Mouse (Mus musculus): ENCODE measurements around the gene E2f7. TPM values are rescaled to one million over a fixed set of nuclear protein-coding genes. Genes with fewer than 3 reads are reported as not detected.

The E2f7 gene
- polyA plus RNA-seq, 1 experiment, result 15.4 TPM

- H3K79me3 ChIP-seq (ENCODE audit: low read depth), result no peaks in the 10 kb centered on the region
- peaks cover 92% of the 10 kb centered on the region for H3K36me3 ChIP-seq (ENCODE audit: control insufficient read depth, insufficient read depth)
- H3K27me3 ChIP-seq (ENCODE audit: control insufficient read depth, insufficient read depth, insufficient read length), result no peaks in the 10 kb centered on the region
- no peak overlapping the region for H3K4me3 ChIP-seq (ENCODE audit: insufficient read depth, poor library complexity, severe bottlenecking)
- peaks cover 15% of the 10 kb centered on the region for H3K79me2 ChIP-seq (ENCODE audit: control insufficient read depth, insufficient read depth)
- TF ChIP-seq MAX (IDR thresholded peaks at IDR 0.05), result no peak
- no peak for TF ChIP-seq USF1 (IDR thresholded peaks at IDR 0.05; ENCODE audit: low read depth)
- TF ChIP-seq MYOD1 (IDR thresholded peaks at IDR 0.05; ENCODE audit: control insufficient read depth, insufficient read length, low read depth), result no peak
- no peak for TF ChIP-seq CEBPB (IDR thresholded peaks at IDR 0.05; ENCODE audit: low read depth)
- no peak for TF ChIP-seq CTCF (IDR thresholded peaks at IDR 0.05; ENCODE audit: control insufficient read depth, insufficient read depth, insufficient read length)
- no peak for TF ChIP-seq FOSL1 (IDR thresholded peaks at IDR 0.05; ENCODE audit: insufficient read depth, low read length, poor library complexity, severe bottlenecking)
- TF ChIP-seq MYOG (IDR thresholded peaks at IDR 0.05; ENCODE audit: control insufficient read depth, extremely low read depth, insufficient read length), result no peak
- no peak overlapping the region for H3ac ChIP-seq (ENCODE audit: control insufficient read depth, insufficient read length, low read depth)
Measured at GRCm38 (mm10) chr10:110762134-110762884, 17.1 kb downstream of the E2f7 start.

GRCm38 (mm10) chr10:110763416-110763815 is 18.2 kb downstream of the E2f7 start:
- peaks cover 95% of the 10 kb centered on the region for H3K36me3 ChIP-seq (ENCODE audit: control insufficient read depth, insufficient read depth)
- H3K4me3 ChIP-seq (ENCODE audit: insufficient read depth, poor library complexity, severe bottlenecking), result no peak overlapping the region
- no peak overlapping the region for H3ac ChIP-seq (ENCODE audit: control insufficient read depth, insufficient read length, low read depth)
- TF ChIP-seq MAX (IDR thresholded peaks at IDR 0.05), result no peak
- TF ChIP-seq MYOG (IDR thresholded peaks at IDR 0.05; ENCODE audit: control insufficient read depth, extremely low read depth, insufficient read length), result no peak
- no peak for TF ChIP-seq USF1 (IDR thresholded peaks at IDR 0.05; ENCODE audit: low read depth)
- TF ChIP-seq CEBPB (IDR thresholded peaks at IDR 0.05; ENCODE audit: low read depth), result no peak
- TF ChIP-seq CTCF (IDR thresholded peaks at IDR 0.05; ENCODE audit: control insufficient read depth, insufficient read depth, insufficient read length), result no peak
- TF ChIP-seq FOSL1 (IDR thresholded peaks at IDR 0.05; ENCODE audit: insufficient read depth, low read length, poor library complexity, severe bottlenecking), result no peak
- TF ChIP-seq MYOD1 (IDR thresholded peaks at IDR 0.05; ENCODE audit: control insufficient read depth, insufficient read length, low read depth), result no peak
- H3K79me2 ChIP-seq (ENCODE audit: control insufficient read depth, insufficient read depth), result peaks cover 8% of the 10 kb centered on the region
- no peaks in the 10 kb centered on the region for H3K79me3 ChIP-seq (ENCODE audit: low read depth)
- H3K27me3 ChIP-seq (ENCODE audit: control insufficient read depth, insufficient read depth, insufficient read length), result no peaks in the 10 kb centered on the region

GRCm38 (mm10) chr10:110769538-110769937 is 24.3 kb downstream of the E2f7 start:
- H3K79me3 ChIP-seq (ENCODE audit: low read depth), result no peaks in the 10 kb centered on the region
- H3K4me3 ChIP-seq (ENCODE audit: insufficient read depth, poor library complexity, severe bottlenecking), result no peak overlapping the region
- no peak overlapping the region for H3ac ChIP-seq (ENCODE audit: control insufficient read depth, insufficient read length, low read depth)
- TF ChIP-seq USF1 (IDR thresholded peaks at IDR 0.05; ENCODE audit: low read depth) (no peak), FOSL1 (IDR thresholded peaks at IDR 0.05; ENCODE audit: insufficient read depth, low read length, poor library complexity, severe bottlenecking) (no peak), MAX (IDR thresholded peaks at IDR 0.05) (no peak), MYOD1 (IDR thresholded peaks at IDR 0.05; ENCODE audit: control insufficient read depth, insufficient read length, low read depth) (no peak), CEBPB (IDR thresholded peaks at IDR 0.05; ENCODE audit: low read depth) (no peak), CTCF (IDR thresholded peaks at IDR 0.05; ENCODE audit: control insufficient read depth, insufficient read depth, insufficient read length) (no peak), MYOG (IDR thresholded peaks at IDR 0.05; ENCODE audit: control insufficient read depth, extremely low read depth, insufficient read length) (no peak)
- H3K27me3 ChIP-seq (ENCODE audit: control insufficient read depth, insufficient read depth, insufficient read length), result no peaks in the 10 kb centered on the region
- no peaks in the 10 kb centered on the region for H3K79me2 ChIP-seq (ENCODE audit: control insufficient read depth, insufficient read depth)
- peaks cover 96% of the 10 kb centered on the region for H3K36me3 ChIP-seq (ENCODE audit: control insufficient read depth, insufficient read depth)

GRCm38 (mm10) chr10:110773201-110773600 is 28.0 kb downstream of the E2f7 start:
- Histone ChIP-seq H3ac (ENCODE audit: control insufficient read depth, insufficient read length, low read depth) (no peak overlapping the region), H3K4me3 (ENCODE audit: insufficient read depth, poor library complexity, severe bottlenecking) (no peak overlapping the region), H3K79me2 (ENCODE audit: control insufficient read depth, insufficient read depth) (no peaks in the 10 kb centered on the region), H3K36me3 (ENCODE audit: control insufficient read depth, insufficient read depth) (peaks cover 90% of the 10 kb centered on the region), H3K79me3 (ENCODE audit: low read depth) (no peaks in the 10 kb centered on the region), H3K27me3 (ENCODE audit: control insufficient read depth, insufficient read depth, insufficient read length) (no peaks in the 10 kb centered on the region)
- TF ChIP-seq USF1 (IDR thresholded peaks at IDR 0.05; ENCODE audit: low read depth) (no peak), MYOD1 (IDR thresholded peaks at IDR 0.05; ENCODE audit: control insufficient read depth, insufficient read length, low read depth) (no peak), CTCF (IDR thresholded peaks at IDR 0.05; ENCODE audit: control insufficient read depth, insufficient read depth, insufficient read length) (no peak), FOSL1 (IDR thresholded peaks at IDR 0.05; ENCODE audit: insufficient read depth, low read length, poor library complexity, severe bottlenecking) (no peak), MYOG (IDR thresholded peaks at IDR 0.05; ENCODE audit: control insufficient read depth, extremely low read depth, insufficient read length) (no peak), MAX (IDR thresholded peaks at IDR 0.05) (no peak), CEBPB (IDR thresholded peaks at IDR 0.05; ENCODE audit: low read depth) (no peak)

- no peak for TF ChIP-seq FOSL1 (IDR thresholded peaks at IDR 0.05; ENCODE audit: insufficient read depth, low read length, poor library complexity, severe bottlenecking)
- TF ChIP-seq MYOG (IDR thresholded peaks at IDR 0.05; ENCODE audit: control insufficient read depth, extremely low read depth, insufficient read length), result no peak
- TF ChIP-seq MAX (IDR thresholded peaks at IDR 0.05), result no peak
- TF ChIP-seq CEBPB (IDR thresholded peaks at IDR 0.05; ENCODE audit: low read depth), result no peak
- TF ChIP-seq USF1 (IDR thresholded peaks at IDR 0.05; ENCODE audit: low read depth), result no peak
- no peak for TF ChIP-seq CTCF (IDR thresholded peaks at IDR 0.05; ENCODE audit: control insufficient read depth, insufficient read depth, insufficient read length)
- TF ChIP-seq MYOD1 (IDR thresholded peaks at IDR 0.05; ENCODE audit: control insufficient read depth, insufficient read length, low read depth), result no peak
- Histone ChIP-seq H3K27me3 (ENCODE audit: control insufficient read depth, insufficient read depth, insufficient read length) (no peaks in the 10 kb centered on the region), H3ac (ENCODE audit: control insufficient read depth, insufficient read length, low read depth) (no peak overlapping the region), H3K36me3 (ENCODE audit: control insufficient read depth, insufficient read depth) (peaks cover 91% of the 10 kb centered on the region), H3K4me3 (ENCODE audit: insufficient read depth, poor library complexity, severe bottlenecking) (no peak overlapping the region), H3K79me2 (ENCODE audit: control insufficient read depth, insufficient read depth) (no peaks in the 10 kb centered on the region), H3K79me3 (ENCODE audit: low read depth) (no peaks in the 10 kb centered on the region)
Measured at GRCm38 (mm10) chr10:110773878-110774277, 28.6 kb downstream of the E2f7 start.
